Mouse (Mus musculus) liver, embryonic 18 days (tissue): Measurements from ENCODE around the gene Fitm2. TPM values are rescaled to one million over a fixed set of nuclear protein-coding genes. Genes with fewer than 3 reads are reported as not detected.

Experiments used
- polyA plus RNA-seq: library from polyadenylated mRNA; depleted of rRNA; stranded (reverse); fragments of >200 nt; gene quantifications from 2 replicates; pipeline ENCODE4 v1.2.3, GENCODE M21; 2012; rRNA removed

The Fitm2 gene
- 5.6 and 5.7 TPM in 2 replicates for polyA plus RNA-seq

DNA sequence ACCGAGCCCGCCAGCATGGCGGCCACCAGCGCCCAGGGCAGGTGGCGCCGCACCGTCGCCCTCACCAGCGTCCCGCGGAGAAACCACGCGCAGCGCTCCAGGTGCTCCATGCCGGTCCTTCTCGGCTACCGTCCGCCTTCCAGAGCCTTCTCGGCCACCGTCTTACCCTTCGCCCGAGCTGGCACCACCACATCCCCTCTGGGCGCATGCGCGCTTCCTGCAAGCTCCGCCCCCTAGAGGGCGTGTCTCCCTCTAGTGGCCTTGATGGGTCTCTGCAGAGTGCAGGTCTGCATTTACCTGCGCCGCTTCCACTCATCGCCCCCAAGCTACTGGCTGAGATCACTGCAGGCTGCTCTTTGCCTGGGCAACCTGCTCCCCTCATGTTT lies at the start of gene Fitm2:
Gene Fitm2 (minus strand): TSS at position 164 of the 386 bp plus-strand sequence.

DNA sequence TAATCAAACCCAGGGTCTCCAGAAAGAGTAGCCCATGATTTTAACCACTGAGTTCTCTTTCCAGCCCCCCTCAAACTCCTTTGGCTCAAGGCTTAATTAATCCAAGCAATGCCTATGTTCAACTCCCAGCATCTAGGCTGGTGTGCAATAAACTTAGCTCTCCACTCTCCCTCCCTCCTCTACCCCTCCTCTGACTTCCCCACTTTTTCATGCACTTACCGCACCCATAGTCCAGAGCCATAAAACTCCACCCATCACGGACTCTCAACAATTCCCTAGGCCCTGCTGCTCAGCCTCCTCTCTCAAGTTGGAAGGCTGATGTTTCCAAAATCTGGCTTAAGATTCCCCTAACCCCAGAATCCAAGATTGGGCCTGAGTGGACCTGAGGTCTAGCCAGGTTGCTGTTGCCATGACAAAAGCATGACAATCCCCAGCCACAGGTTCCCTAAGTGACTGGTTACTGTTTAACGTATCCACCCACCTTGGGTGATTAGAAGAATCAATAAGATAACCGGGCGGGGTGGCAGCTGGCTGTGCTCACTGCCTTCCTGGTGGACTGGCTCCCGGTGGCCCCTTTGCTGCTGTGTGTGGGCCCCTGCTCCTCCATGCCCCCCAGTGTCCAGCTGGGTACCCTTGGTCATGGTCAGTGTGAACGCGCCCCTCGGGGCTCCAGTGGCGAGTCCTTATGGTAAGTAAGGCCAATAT lies 34.0 kb upstream of the Fitm2 start, which contains the start of gene Hnf4a:
Gene Hnf4a (plus strand): TSS at position 509 of the 705 bp plus-strand sequence.

DNA sequence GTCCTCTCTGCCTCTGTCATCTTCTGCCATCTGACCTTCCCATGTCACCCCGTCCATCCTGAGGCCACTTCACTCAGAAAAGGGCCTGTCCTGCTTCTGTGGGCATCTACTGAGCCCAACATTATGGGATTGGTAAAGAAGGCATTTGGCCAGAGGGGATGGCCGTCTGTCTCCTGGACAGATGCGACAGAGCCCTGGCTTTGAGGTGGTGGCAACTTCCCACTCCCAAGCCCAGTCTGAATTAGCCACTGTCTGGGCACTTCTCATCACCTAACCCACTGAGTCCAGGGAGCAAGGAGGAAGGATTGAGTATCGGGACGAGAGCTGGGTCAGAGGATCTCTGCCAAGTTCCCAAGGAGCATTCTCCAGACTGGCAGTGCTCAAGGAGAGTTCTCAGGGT lies 19.6 kb upstream of the Fitm2 start, which contains the start of gene R3hdml:
Gene R3hdml (plus strand): TSS at position 301 of the 400 bp plus-strand sequence.

DNA sequence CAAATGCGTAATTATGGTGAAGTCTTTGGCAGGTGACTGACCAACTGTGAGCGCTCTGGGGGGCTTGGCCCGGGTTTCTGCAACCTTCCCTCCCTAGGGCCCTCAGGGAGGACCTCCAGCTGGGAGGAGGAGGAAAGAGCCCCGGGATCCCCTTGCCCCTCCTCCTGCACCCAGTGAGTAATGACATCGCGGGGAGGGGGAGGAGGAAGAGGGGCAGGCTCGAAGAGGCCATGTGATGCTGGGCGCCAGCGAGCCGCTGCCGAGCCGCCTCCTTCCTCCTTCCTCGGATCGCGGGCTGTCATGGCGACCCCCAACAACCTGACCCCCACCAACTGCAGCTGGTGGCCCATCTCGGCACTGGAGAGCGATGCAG lies 34.2 kb downstream of the Fitm2 start, which contains the start of gene Gdap1l1:
Gene Gdap1l1 (plus strand): TSS at position 231 of the 373 bp plus-strand sequence.

DNA sequence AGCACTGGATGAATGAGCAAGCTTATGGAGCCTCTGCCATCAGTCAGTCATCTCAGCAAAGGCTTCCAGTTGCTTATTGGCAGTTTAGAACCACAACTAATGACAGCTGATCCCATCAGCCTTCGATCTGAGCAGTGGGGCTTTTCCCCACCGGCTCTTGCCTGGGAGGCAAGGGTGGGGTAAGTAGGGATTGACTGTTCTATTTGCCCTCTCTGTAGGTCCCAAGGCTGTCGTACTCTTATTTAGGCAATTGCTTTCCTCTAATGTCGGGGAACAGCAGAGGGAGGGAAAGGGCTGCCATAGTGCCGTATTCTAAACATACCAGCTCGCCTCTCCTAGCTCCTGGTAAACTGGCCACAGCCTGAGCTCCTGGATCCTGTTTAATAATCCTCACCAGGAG lies 47.8 kb downstream of the Fitm2 start, which contains the start of gene Oser1:
Gene Oser1 (minus strand): TSS at position 101 of the 400 bp plus-strand sequence.

Other genes with a start within 250 kb of the Fitm2 start
- gene Jph2, start 74.6 kb downstream of the Fitm2 start, polyA plus RNA-seq, result 0.18 and 0.20 TPM in 2 replicates
- 20.6 and 21.3 TPM in 2 replicates for gene Oser1, start 47.9 kb downstream of the Fitm2 start, polyA plus RNA-seq
- gene Gdap1l1, start 34.2 kb downstream of the Fitm2 start, polyA plus RNA-seq, result 0.02 TPM in 1 of 2 replicates, not detected in the other
- gene R3hdml, start 19.7 kb upstream of the Fitm2 start, polyA plus RNA-seq, result not detected in 2 replicates
- gene Hnf4a, start 34.2 kb upstream of the Fitm2 start, polyA plus RNA-seq, result 68.1 and 73.7 TPM in 2 replicates
- gene Ttpal, start 129.7 kb upstream of the Fitm2 start, polyA plus RNA-seq, result 5.3 and 5.7 TPM in 2 replicates
- 205 and 224 TPM in 2 replicates for gene Serinc3, start 172.5 kb upstream of the Fitm2 start, polyA plus RNA-seq
- 40.4 and 41.0 TPM in 2 replicates for gene Pkig, start 185.8 kb upstream of the Fitm2 start, polyA plus RNA-seq